Mouse (Mus musculus) heart, embryonic 10.5 days (tissue): ENCODE measurements around the gene Snx5. TPM values are rescaled to one million over a fixed set of nuclear protein-coding genes. Genes with fewer than 3 reads are reported as not detected.

Source experiments
- DNase-seq: peaks from one replicate; pipeline ENCODE4 v3.0.0-alpha.2; 2017; ENCODE audit warnings: low spot score
- H3K27ac ChIP-seq: fragments of 300-500 bp; sonication (generic); 2 replicates; pipeline ENCODE4 v1.5.1; 2016; ENCODE audit warnings: mild to moderate bottlenecking
- H3K27me3 ChIP-seq: fragments of 300-500 bp; sonication (generic); 2 replicates; pipeline ENCODE4 v1.6.1; 2016; ENCODE audit warnings: mild to moderate bottlenecking; ENCODE audit not compliant: poor library complexity, insufficient read depth, severe bottlenecking
- H3K36me3 ChIP-seq: fragments of 300-500 bp; sonication (generic); 2 replicates; pipeline ENCODE4 v1.6.1; 2016; ENCODE audit warnings: mild to moderate bottlenecking, moderate library complexity
- H3K4me1 ChIP-seq: fragments of 300-500 bp; sonication (generic); 2 replicates; pipeline ENCODE4 v1.6.1; 2016; ENCODE audit warnings: mild to moderate bottlenecking
- H3K4me3 ChIP-seq: fragments of 300-500 bp; sonication (generic); 2 replicates; pipeline ENCODE4 v1.5.1; 2016; ENCODE audit warnings: mild to moderate bottlenecking, moderate library complexity
- H3K9me3 ChIP-seq: fragments of 300-500 bp; sonication (generic); 2 replicates; pipeline ENCODE4 v1.6.1; 2016; ENCODE audit warnings: mild to moderate bottlenecking, moderate library complexity
- WGBS: fragments of 180-500 bp; shearing (Covaris S2); methylation state at CpG from one replicate; pipeline ENCODE4 v1.1.7; 2016; 5-methylcytosine and 5-hydroxymethylcytosine counted together
- polyA plus RNA-seq: library from polyadenylated mRNA; unstranded; fragments of >200 nt; fragmentation: Nextera tagmentation; extraction: Ambion mirVana; gene quantifications from 2 replicates; pipeline ENCODE4 v1.2.1, GENCODE M21; 2016

Snx5 gene
- polyA plus RNA-seq, 1 experiment from 2014 or later: 128 TPM

- no peak for DNase-seq
- Histone ChIP-seq H3K4me3 (no peak overlapping the region), H3K27ac (no peak overlapping the region), H3K9me3 (no peaks in the 10 kb centered on the region), H3K36me3 (no peaks in the 10 kb centered on the region), H3K27me3 (no peaks in the 10 kb centered on the region), H3K4me1 (peaks cover 8% of the 10 kb centered on the region; the same call in 1 of the 2 replicates)
- 71% methylated on average over 3 of the region's 3 CpGs for whole genome bisulfite sequencing
Observed at GRCm38 (mm10) chr2:144233534-144233933, 37.2 kb downstream of the Snx5 start.

- peaks cover 8% of the 10 kb centered on the region; the same call in 1 of the 2 replicates for H3K4me1 ChIP-seq
- no peaks in the 10 kb centered on the region for H3K36me3 ChIP-seq
- no peak overlapping the region for H3K4me3 ChIP-seq
- no peaks in the 10 kb centered on the region for H3K9me3 ChIP-seq
- DNase-seq: no peak
- no peaks in the 10 kb centered on the region for H3K27me3 ChIP-seq
- H3K27ac ChIP-seq: no peak overlapping the region
- WGBS: 63% methylated on average over 5 of the region's 5 CpGs
Observed at GRCm38 (mm10) chr2:144231115-144231514, 39.6 kb downstream of the Snx5 start.

GRCm38 (mm10) chr2:144230498-144230897, 40.2 kb downstream of the Snx5 start:
- H3K4me3 ChIP-seq: no peak overlapping the region
- WGBS: 26% methylated on average over 7 of the region's 7 CpGs
- no peaks in the 10 kb centered on the region for H3K9me3 ChIP-seq
- peaks cover 8% of the 10 kb centered on the region; the same call in 1 of the 2 replicates for H3K4me1 ChIP-seq
- no peaks in the 10 kb centered on the region for H3K27me3 ChIP-seq
- H3K27ac ChIP-seq: no peak overlapping the region
- no peaks in the 10 kb centered on the region for H3K36me3 ChIP-seq
- no peak for DNase-seq

- H3K36me3 ChIP-seq: no peaks in the 10 kb centered on the region
- DNase-seq: no peak
- WGBS: 87% methylated on average over 14 of the region's 14 CpGs
- H3K27ac ChIP-seq: no peak overlapping the region
- H3K27me3 ChIP-seq: no peaks in the 10 kb centered on the region
- no peak overlapping the region for H3K4me3 ChIP-seq
- no peaks in the 10 kb centered on the region for H3K9me3 ChIP-seq
- peaks cover 11% of the 10 kb centered on the region; the same call in 1 of the 2 replicates for H3K4me1 ChIP-seq
Observed at GRCm38 (mm10) chr2:144229647-144230046, 41.1 kb downstream of the Snx5 start.

GRCm38 (mm10) chr2:144228521-144229346, 42.0 kb downstream of the Snx5 start:
- DNase-seq: no peak
- H3K4me1 ChIP-seq: peaks cover 18% of the 10 kb centered on the region
- WGBS: 82% methylated on average over 12 of the region's 12 CpGs
- H3K4me3 ChIP-seq: no peak overlapping the region
- H3K27ac ChIP-seq: no peak overlapping the region
- H3K9me3 ChIP-seq: no peaks in the 10 kb centered on the region
- H3K27me3 ChIP-seq: no peaks in the 10 kb centered on the region
- no peaks in the 10 kb centered on the region for H3K36me3 ChIP-seq

- 87% methylated on average over 12 of the region's 12 CpGs for WGBS
Observed at GRCm38 (mm10) chr2:144226906-144227586, 43.7 kb downstream of the Snx5 start.

GRCm38 (mm10) chr2:144224351-144224750, 46.4 kb downstream of the Snx5 start:
- H3K4me1 ChIP-seq: peaks cover 10% of the 10 kb centered on the region
- WGBS: 53% methylated on average over 12 of the region's 12 CpGs
- no peaks in the 10 kb centered on the region for H3K27me3 ChIP-seq
- no peak for DNase-seq
- H3K4me3 ChIP-seq: peak overlapping the region; percentile 27; the same call in 1 of the 2 replicates
- H3K27ac ChIP-seq: no peak overlapping the region
- H3K9me3 ChIP-seq: no peaks in the 10 kb centered on the region
- H3K36me3 ChIP-seq: no peaks in the 10 kb centered on the region

More at GRCm38 (mm10) chr2:144226906-144227586, 43.7 kb downstream of the Snx5 start:
- Histone ChIP-seq H3K27me3 (no peaks in the 10 kb centered on the region), H3K4me1 (peaks cover 18% of the 10 kb centered on the region), H3K4me3 (no peak overlapping the region), H3K27ac (no peak overlapping the region), H3K36me3 (no peaks in the 10 kb centered on the region), H3K9me3 (no peaks in the 10 kb centered on the region)
- DNase-seq: no peak

GRCm38 (mm10) chr2:144215601-144216000, 55.1 kb downstream of the Snx5 start:
- Histone ChIP-seq H3K9me3 (no peaks in the 10 kb centered on the region), H3K4me3 (no peak overlapping the region), H3K36me3 (no peaks in the 10 kb centered on the region), H3K4me1 (peaks cover 9% of the 10 kb centered on the region), H3K27me3 (no peaks in the 10 kb centered on the region), H3K27ac (no peak overlapping the region; the same call in 1 of the 2 replicates)
- DNase-seq: no peak
- WGBS: 54% methylated on average over 9 of the region's 9 CpGs

- H3K4me3 ChIP-seq: peak overlapping the region; percentile 18; the same call in 1 of the 2 replicates
- 12% methylated on average over 7 of the region's 7 CpGs for WGBS
- no peaks in the 10 kb centered on the region for H3K9me3 ChIP-seq
- H3K4me1 ChIP-seq: peaks cover 9% of the 10 kb centered on the region
- DNase-seq: no peak
- H3K27me3 ChIP-seq: no peaks in the 10 kb centered on the region
- no peaks in the 10 kb centered on the region for H3K36me3 ChIP-seq
- H3K27ac ChIP-seq: peak overlapping the region; percentile 73
Observed at GRCm38 (mm10) chr2:144215195-144215594, 55.5 kb downstream of the Snx5 start.

- Histone ChIP-seq H3K4me3 (peak overlapping the region; percentile 18; the same call in 1 of the 2 replicates), H3K27ac (peak overlapping the region; percentile 73), H3K4me1 (peaks cover 9% of the 10 kb centered on the region), H3K27me3 (no peaks in the 10 kb centered on the region), H3K9me3 (no peaks in the 10 kb centered on the region), H3K36me3 (no peaks in the 10 kb centered on the region)
- WGBS: 66% methylated on average over 9 of the region's 9 CpGs
- DNase-seq: no peak
Observed at GRCm38 (mm10) chr2:144214508-144215185, 56.1 kb downstream of the Snx5 start.

- Histone ChIP-seq H3K27me3 (no peaks in the 10 kb centered on the region), H3K36me3 (no peaks in the 10 kb centered on the region), H3K9me3 (no peaks in the 10 kb centered on the region), H3K4me1 (peaks cover 9% of the 10 kb centered on the region), H3K4me3 (no peak overlapping the region), H3K27ac (no peak overlapping the region)
- WGBS: 85% methylated on average over 6 of the region's 6 CpGs
- no peak for DNase-seq
Observed at GRCm38 (mm10) chr2:144213803-144214202, 56.9 kb downstream of the Snx5 start.

GRCm38 (mm10) chr2:144209425-144209824, 61.3 kb downstream of the Snx5 start:
- Histone ChIP-seq H3K27me3 (peaks cover 16% of the 10 kb centered on the region; the same call in 1 of the 2 replicates), H3K9me3 (no peaks in the 10 kb centered on the region), H3K27ac (no peak overlapping the region), H3K4me1 (no peaks in the 10 kb centered on the region), H3K4me3 (no peak overlapping the region), H3K36me3 (no peaks in the 10 kb centered on the region)
- WGBS: 72% methylated on average over 3 of the region's 3 CpGs
- DNase-seq: no peak
